Mouse (Mus musculus) forebrain, embryonic 12.5 days (tissue): ENCODE data around the gene Myo16. TPM values are rescaled to one million over a fixed set of nuclear protein-coding genes. Genes with fewer than 3 reads are reported as not detected.

Experiments
- ATAC-seq: fragments of 200-750 bp; cut with Nextera tagmentation; 2 replicates; pipeline ENCODE4 v1.8.0; 2017; ENCODE audit warnings: moderate TSS enrichment; ENCODE audit not compliant: low FRiP score
- H3K27ac ChIP-seq: fragments of 300-500 bp; sonication (generic); 2 replicates; pipeline ENCODE4 v1.5.1; 2016; ENCODE audit warnings: mild to moderate bottlenecking
- H3K27me3 ChIP-seq: fragments of 300-500 bp; sonication (generic); 2 replicates; pipeline ENCODE4 v1.6.1; 2016; ENCODE audit warnings: mild to moderate bottlenecking
- H3K36me3 ChIP-seq: fragments of 300-500 bp; sonication (generic); replicated peaks from 2 replicates; pipeline ENCODE4 v1.6.1; 2016; ENCODE audit warnings: mild to moderate bottlenecking
- H3K4me1 ChIP-seq: fragments of 300-500 bp; sonication (generic); 2 replicates; pipeline ENCODE4 v1.6.1; 2016
- H3K4me2 ChIP-seq: fragments of 300-500 bp; sonication (generic); 2 replicates; pipeline ENCODE4 v1.6.1; 2016; ENCODE audit warnings: mild to moderate bottlenecking, moderate library complexity
- H3K4me3 ChIP-seq: fragments of 300-500 bp; sonication (generic); replicated peaks from 2 replicates; pipeline ENCODE4 v1.5.1; 2016; ENCODE audit warnings: mild to moderate bottlenecking
- H3K9ac ChIP-seq: fragments of 300-500 bp; sonication (generic); 2 replicates; pipeline ENCODE4 v1.6.1; 2016; ENCODE audit warnings: mild to moderate bottlenecking
- H3K9me3 ChIP-seq: fragments of 300-500 bp; sonication (generic); 2 replicates; pipeline ENCODE4 v1.6.1; 2016
- whole genome bisulfite sequencing: fragments of 180-500 bp; shearing (Covaris S2); methylation state at CpG from one replicate; pipeline ENCODE4 v1.1.7; 2016; 5-methylcytosine and 5-hydroxymethylcytosine counted together
- polyA plus RNA-seq: library from polyadenylated mRNA; unstranded; fragments of >200 nt; fragmentation: Nextera tagmentation; extraction: Ambion mirVana; gene quantifications from 2 replicates; pipeline ENCODE4 v1.2.1, GENCODE M21; 2016

Myo16 gene
- polyA plus RNA-seq, 1 experiment from 2014 or later = 1.8 TPM

- no peak for ATAC-seq
- Histone ChIP-seq H3K4me3 (no peak overlapping the region), H3K9ac (no peak overlapping the region), H3K27me3 (peaks cover 8% of the 10 kb centered on the region; the same call in 1 of the 2 replicates), H3K9me3 (no peaks in the 10 kb centered on the region), H3K4me2 (peak overlapping the region; percentile 17; the same call in 1 of the 2 replicates), H3K4me1 (peaks cover 22% of the 10 kb centered on the region), H3K27ac (no peak overlapping the region), H3K36me3 (no peaks in the 10 kb centered on the region)
- 25% methylated on average over 13 of the region's 14 CpGs for WGBS
These were observed 433.4 kb downstream of the Myo16 start for GRCm38 (mm10) chr8:10586956-10587744.

GRCm38 (mm10) chr8:10589422-10589933 lies 435.8 kb downstream of the Myo16 start:
- Histone ChIP-seq H3K9ac (no peak overlapping the region), H3K27me3 (peaks cover 8% of the 10 kb centered on the region; the same call in 1 of the 2 replicates), H3K36me3 (no peaks in the 10 kb centered on the region), H3K4me3 (no peak overlapping the region), H3K27ac (no peak overlapping the region), H3K4me2 (no peak overlapping the region), H3K9me3 (no peaks in the 10 kb centered on the region), H3K4me1 (peaks cover 25% of the 10 kb centered on the region)
- no peak for ATAC-seq
- WGBS = 89% methylated on average over 11 of the region's 11 CpGs

- no peaks in the 10 kb centered on the region for H3K9me3 ChIP-seq
- H3K27ac ChIP-seq = no peak overlapping the region
- no peak for ATAC-seq
- no peaks in the 10 kb centered on the region for H3K36me3 ChIP-seq
- no peak overlapping the region for H3K4me3 ChIP-seq
- H3K27me3 ChIP-seq = peaks cover 4% of the 10 kb centered on the region; the same call in 1 of the 2 replicates
- WGBS = 92% methylated on average over 6 of the region's 6 CpGs
- no peak overlapping the region for H3K9ac ChIP-seq
- H3K4me1 ChIP-seq = 0 out of 2 replicates have a peak, but pooled peaks cover 3% of the 10 kb centered on the region
- no peak overlapping the region for H3K4me2 ChIP-seq
These were observed 439.2 kb downstream of the Myo16 start for GRCm38 (mm10) chr8:10592917-10593316.

GRCm38 (mm10) chr8:10596353-10596752 lies 442.6 kb downstream of the Myo16 start:
- Histone ChIP-seq H3K27me3 (no peaks in the 10 kb centered on the region; the same call in none of the 2 replicates), H3K9ac (no peak overlapping the region), H3K9me3 (no peaks in the 10 kb centered on the region), H3K4me2 (no peak overlapping the region), H3K36me3 (no peaks in the 10 kb centered on the region), H3K4me1 (0 out of 2 replicates have a peak, but pooled peaks cover 3% of the 10 kb centered on the region), H3K27ac (no peak overlapping the region), H3K4me3 (no peak overlapping the region)
- no peak for ATAC-seq
- 87% methylated on average over 3 of the region's 3 CpGs for WGBS

- H3K27me3 ChIP-seq = no peaks in the 10 kb centered on the region; the same call in 1 of the 2 replicates
- no peak overlapping the region for H3K9ac ChIP-seq
- H3K4me2 ChIP-seq = no peak overlapping the region
- no peak overlapping the region for H3K27ac ChIP-seq
- 0 out of 2 replicates have a peak, but pooled peaks cover 3% of the 10 kb centered on the region for H3K4me1 ChIP-seq
- no peak for ATAC-seq
- no peaks in the 10 kb centered on the region for H3K9me3 ChIP-seq
- WGBS = 89% methylated on average over 5 of the region's 5 CpGs
- no peak overlapping the region for H3K4me3 ChIP-seq
- no peaks in the 10 kb centered on the region for H3K36me3 ChIP-seq
These were observed 443.9 kb downstream of the Myo16 start for GRCm38 (mm10) chr8:10597595-10597994.

- H3K9ac ChIP-seq = no peak overlapping the region
- no peak overlapping the region for H3K4me3 ChIP-seq
- 86% methylated on average over 5 of the region's 5 CpGs for WGBS
- no peak for ATAC-seq
- H3K4me1 ChIP-seq = 0 out of 2 replicates have a peak, but pooled peaks cover 4% of the 10 kb centered on the region
- H3K4me2 ChIP-seq = no peak overlapping the region
- no peak overlapping the region for H3K27ac ChIP-seq
- H3K27me3 ChIP-seq = no peaks in the 10 kb centered on the region; the same call in 1 of the 2 replicates
- no peaks in the 10 kb centered on the region for H3K36me3 ChIP-seq
- no peaks in the 10 kb centered on the region for H3K9me3 ChIP-seq
These were observed 445.2 kb downstream of the Myo16 start for GRCm38 (mm10) chr8:10598889-10599288.

GRCm38 (mm10) chr8:10606028-10606815 lies 452.5 kb downstream of the Myo16 start:
- Histone ChIP-seq H3K9me3 (no peaks in the 10 kb centered on the region), H3K4me3 (no peak overlapping the region), H3K9ac (no peak overlapping the region), H3K4me1 (peaks cover 19% of the 10 kb centered on the region), H3K27me3 (peaks cover 4% of the 10 kb centered on the region; the same call in 1 of the 2 replicates), H3K36me3 (no peaks in the 10 kb centered on the region), H3K4me2 (no peak overlapping the region), H3K27ac (no peak overlapping the region)
- 36% methylated on average over 12 of the region's 12 CpGs for WGBS
- ATAC-seq = no peak

- H3K9me3 ChIP-seq = no peaks in the 10 kb centered on the region
- H3K4me3 ChIP-seq = no peak overlapping the region
- peaks cover 4% of the 10 kb centered on the region; the same call in 1 of the 2 replicates for H3K27me3 ChIP-seq
- no peak overlapping the region for H3K27ac ChIP-seq
- H3K4me1 ChIP-seq = peaks cover 19% of the 10 kb centered on the region
- no peaks in the 10 kb centered on the region for H3K36me3 ChIP-seq
- WGBS = 48% methylated on average over 4 of the region's 4 CpGs
- no peak for ATAC-seq
- H3K9ac ChIP-seq = no peak overlapping the region
- no peak overlapping the region for H3K4me2 ChIP-seq
These were observed 453.1 kb downstream of the Myo16 start for GRCm38 (mm10) chr8:10606816-10607209.

GRCm38 (mm10) chr8:10611636-10612035 lies 457.9 kb downstream of the Myo16 start:
- no peak overlapping the region for H3K4me3 ChIP-seq
- H3K27me3 ChIP-seq = peaks cover 4% of the 10 kb centered on the region; the same call in 1 of the 2 replicates
- H3K4me2 ChIP-seq = no peak overlapping the region
- WGBS = 93% methylated on average over 5 of the region's 5 CpGs
- no peak overlapping the region for H3K9ac ChIP-seq
- H3K4me1 ChIP-seq = peaks cover 4% of the 10 kb centered on the region; the same call in 1 of the 2 replicates
- no peaks in the 10 kb centered on the region for H3K9me3 ChIP-seq
- ATAC-seq = no peak
- H3K27ac ChIP-seq = no peak overlapping the region
- H3K36me3 ChIP-seq = no peaks in the 10 kb centered on the region

GRCm38 (mm10) chr8:10613371-10613770 lies 459.7 kb downstream of the Myo16 start:
- H3K9me3 ChIP-seq = no peaks in the 10 kb centered on the region
- no peak for ATAC-seq
- H3K27ac ChIP-seq = no peak overlapping the region
- no peak overlapping the region for H3K4me2 ChIP-seq
- H3K9ac ChIP-seq = no peak overlapping the region
- no peaks in the 10 kb centered on the region for H3K27me3 ChIP-seq
- H3K36me3 ChIP-seq = no peaks in the 10 kb centered on the region
- WGBS = 65% methylated on average over 2 of the region's 2 CpGs
- H3K4me1 ChIP-seq = no peaks in the 10 kb centered on the region
- H3K4me3 ChIP-seq = no peak overlapping the region

GRCm38 (mm10) chr8:10619689-10620088 lies 466.0 kb downstream of the Myo16 start:
- no peak overlapping the region for H3K27ac ChIP-seq
- H3K27me3 ChIP-seq = no peaks in the 10 kb centered on the region
- WGBS = 91% methylated on average over 2 of the region's 2 CpGs

GRCm38 (mm10) chr8:10625262-10625661 lies 471.6 kb downstream of the Myo16 start:
- Histone ChIP-seq H3K9me3 (no peaks in the 10 kb centered on the region), H3K27ac (no peak overlapping the region), H3K9ac (no peak overlapping the region), H3K27me3 (no peaks in the 10 kb centered on the region), H3K4me2 (no peak overlapping the region), H3K4me1 (peaks cover 42% of the 10 kb centered on the region), H3K4me3 (no peak overlapping the region), H3K36me3 (no peaks in the 10 kb centered on the region; the same call in 1 of the 2 replicates)
- peak; percentile 62; the same call in 1 of the 2 replicates for ATAC-seq
- 7% methylated on average over 5 of the region's 5 CpGs for WGBS

More at GRCm38 (mm10) chr8:10619689-10620088, 466.0 kb downstream of the Myo16 start:
- Histone ChIP-seq H3K9me3 (no peaks in the 10 kb centered on the region), H3K4me3 (no peak overlapping the region), H3K4me1 (peaks cover 3% of the 10 kb centered on the region; the same call in 1 of the 2 replicates), H3K36me3 (no peaks in the 10 kb centered on the region; the same call in 1 of the 2 replicates), H3K9ac (no peak overlapping the region), H3K4me2 (no peak overlapping the region)
- ATAC-seq = no peak
